10 mouse cellular contexts compared by ENCODE assay signal in the genomic region with DNA sequence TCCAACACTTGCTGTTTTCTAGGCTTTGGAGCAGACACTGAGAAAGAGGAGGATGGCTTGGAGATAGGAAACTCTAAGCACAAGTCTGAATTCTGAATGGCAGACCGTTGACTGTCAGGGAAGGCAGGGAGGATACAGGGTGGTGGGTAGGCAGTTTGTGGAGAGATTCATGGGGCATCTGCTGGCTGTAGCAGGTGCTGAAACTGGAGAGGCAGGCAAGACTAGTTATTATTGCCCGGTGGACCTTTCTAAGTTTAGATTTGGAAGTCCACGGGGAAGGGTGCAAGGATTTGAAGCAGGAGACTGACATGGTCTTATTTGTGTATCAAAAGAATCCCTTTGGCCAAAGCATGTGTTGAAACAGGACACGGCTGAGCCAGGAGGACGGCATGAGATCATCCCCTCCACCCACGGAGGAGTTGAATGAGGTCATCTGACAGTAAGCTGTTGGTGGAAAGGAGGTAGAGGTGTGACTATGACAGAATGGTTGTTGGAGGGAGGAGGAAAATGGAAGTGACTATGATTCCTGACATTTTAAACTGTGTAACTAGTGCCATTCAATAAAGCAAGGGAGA.
DNase-seq lines count a peak whose midpoint lies in the region; ATAC-seq and TF ChIP-seq lines count a peak whose summit lies in the region.
"Had no signal": no experiment of that assay in that cellular context is flagged by ENCODE, and none has a peak within 500 bp of the region (broad histone marks: within the 10 kb centered on the region; RNA-seq: fewer than 3 reads in every experiment).

No protein-coding gene starts in this region.

- peaks cover 5% of the 10 kb centered on the region for H3K4me1 ChIP-seq in heart, adult 2 months (ENCODE audit: control insufficient read depth, insufficient read depth, low read length)
- peaks cover 16% of the 10 kb centered on the region for H3K4me1 ChIP-seq in limb, embryonic 13.5 days

- DNase-seq in heart, adult 2 months, result peak in 1 of 2 experiments; percentile 52
- no peak for DNase-seq in heart, postnatal 25 days (ENCODE audit: low spot score)
- peak; percentile 13 for DNase-seq in cerebellum, adult 11 months
- peak; percentile 46 for DNase-seq in gastrocnemius, postnatal 14 days
- no peak for DNase-seq in thymus, postnatal 4 days
- no peak for DNase-seq in left cerebral cortex, postnatal 4 days

- no peak overlapping the region for H3K9ac ChIP-seq in heart, adult 2 months (ENCODE audit: low read depth, low read length)
- no peak overlapping the region for H3K9ac ChIP-seq in limb, embryonic 13.5 days

- TF ChIP-seq EP300 in heart, adult 2 months (IDR thresholded peaks at IDR 0.05; ENCODE audit: insufficient read depth, low read depth, low read length), result no peak

- H3K36me3 ChIP-seq in heart, adult 2 months (ENCODE audit: control insufficient read depth, insufficient read depth, low read length), result peaks cover 2% of the 10 kb centered on the region; the same call in 1 of the 2 replicates
- no peaks in the 10 kb centered on the region for H3K36me3 ChIP-seq in limb, embryonic 13.5 days

- peak; percentile 64; the same call in 1 of the 2 replicates for ATAC-seq in limb, embryonic 13.5 days (ENCODE audit: low FRiP score, low read depth)
- ATAC-seq in activated CD4-positive, CD25-positive, alpha-beta regulatory T cell, adult 4 months, result no peak
- ATAC-seq: forebrain, embryonic 16.5 days; hindbrain, postnatal 0 days had no signal

- peak overlapping the region; percentile 30 for H3K27ac ChIP-seq in heart, adult 2 months
- H3K27ac ChIP-seq in limb, embryonic 13.5 days, result no peak overlapping the region
- H3K27ac ChIP-seq: hindbrain, postnatal 0 days had no signal

- H3K79me2 ChIP-seq in heart, adult 2 months (replicated peaks; ENCODE audit: control insufficient read depth, insufficient read depth, low read length), result no peaks in the 10 kb centered on the region

- WGBS in heart, adult 2 months, result 20% methylated on average over 6 of the region's 6 CpGs
- WGBS in limb, embryonic 13.5 days, result 65% methylated on average over 6 of the region's 6 CpGs

- H3K4me3 ChIP-seq in heart, adult 2 months, result no peak overlapping the region
- no peak overlapping the region for H3K4me3 ChIP-seq in limb, embryonic 13.5 days

- H3K9me3 ChIP-seq in limb, embryonic 13.5 days, result no peaks in the 10 kb centered on the region

- TF ChIP-seq CTCF in heart, adult 2 months (IDR thresholded peaks at IDR 0.05), result no peak

- no peak overlapping the region for H3K4me2 ChIP-seq in limb, embryonic 13.5 days (replicated peaks)

- intact Hi-C loops in heart, adult 2 months (cut with DNase I), result no loop called here
- intact Hi-C loops in heart, postnatal 25 days (cut with DNase I), result no loop called here
- intact Hi-C loops in gastrocnemius, postnatal 14 days (cut with DNase I; ENCODE audit: low total_unique reads), result no loop called here
- intact Hi-C loops in left cerebral cortex, postnatal 4 days (cut with DNase I), result no loop called here

- TF ChIP-seq POLR2A in heart, adult 2 months (IDR thresholded peaks at IDR 0.05; ENCODE audit: insufficient read depth, low read depth, low read length), result no peak

- H3K27me3 ChIP-seq in heart, adult 2 months (ENCODE audit: control insufficient read depth, insufficient read depth, low read length), result no peaks in the 10 kb centered on the region
- no peaks in the 10 kb centered on the region for H3K27me3 ChIP-seq in limb, embryonic 13.5 days

Comparison
In these comparisons a context has a peak if more than half of its experiments do, and no peak if none do; other contexts are left out.
1. DNase-seq: peak in cerebellum, adult 11 months (single experiment) and gastrocnemius, postnatal 14 days (single experiment); none in heart, postnatal 25 days (single experiment), thymus, postnatal 4 days (single experiment) and left cerebral cortex, postnatal 4 days (single experiment).